Mouse (Mus musculus) heart, embryonic 11.5 days (tissue): Measurements from ENCODE around the gene Cenpb. TPM values are rescaled to one million over a fixed set of nuclear protein-coding genes. Genes with fewer than 3 reads are reported as not detected.
A peak's percentile ranks its signal among the peaks of the same experiment; 100 is the strongest.

Experiments
- ATAC-seq: fragments of 200-750 bp; cut with Nextera tagmentation; replicated peaks from 2 replicates; pipeline ENCODE4 v1.8.0; 2017; ENCODE audit warnings: moderate library complexity; ENCODE audit not compliant: insufficient number of reproducible peaks, low FRiP score, low TSS enrichment
- H3K27ac ChIP-seq: fragments of 300-500 bp; sonication (generic); 2 replicates; pipeline ENCODE4 v1.5.1; 2014; ENCODE audit warnings: mild to moderate bottlenecking, low read depth, low read length
- H3K27me3 ChIP-seq: fragments of 300-500 bp; sonication (generic); 2 replicates; pipeline ENCODE4 v1.6.1; 2014; ENCODE audit warnings: mild to moderate bottlenecking, low read length, mixed read lengths; ENCODE audit not compliant: control insufficient read depth, insufficient read depth
- H3K36me3 ChIP-seq: fragments of 300-500 bp; sonication (generic); 2 replicates; pipeline ENCODE4 v1.6.1; 2014; ENCODE audit warnings: mild to moderate bottlenecking, low read length, moderate library complexity, mixed read lengths; ENCODE audit not compliant: control insufficient read depth, insufficient read depth
- H3K4me1 ChIP-seq: fragments of 300-500 bp; sonication (generic); 2 replicates; pipeline ENCODE4 v1.6.1; 2014; ENCODE audit warnings: low read length; ENCODE audit not compliant: control insufficient read depth, insufficient read depth
- H3K4me2 ChIP-seq: fragments of 300-500 bp; sonication (generic); 2 replicates; pipeline ENCODE4 v1.6.1; 2014; ENCODE audit warnings: mild to moderate bottlenecking, moderate library complexity
- H3K4me3 ChIP-seq: fragments of 300-500 bp; sonication (generic); 2 replicates; pipeline ENCODE4 v1.5.1; 2014; ENCODE audit warnings: low read depth, low read length
- H3K9ac ChIP-seq: fragments of 300-500 bp; sonication (generic); 2 replicates; pipeline ENCODE4 v1.6.1; 2014; ENCODE audit warnings: mild to moderate bottlenecking, low read depth, low read length, moderate library complexity
- H3K9me3 ChIP-seq: fragments of 300-500 bp; sonication (generic); replicated peaks from 2 replicates; pipeline ENCODE4 v1.6.1; 2016; ENCODE audit warnings: low read length; ENCODE audit not compliant: control insufficient read depth
- WGBS: fragments of 180-500 bp; shearing (Covaris S2); extraction: QIAGEN DNeasy Blood & Tissue Kit; methylation state at CpG from one replicate; pipeline ENCODE4 v1.1.7; 2014; ENCODE audit not compliant: insufficient replicate concordance; 5-methylcytosine and 5-hydroxymethylcytosine counted together
- polyA plus RNA-seq: library from polyadenylated mRNA; unstranded; fragments of >200 nt; fragmentation: Nextera tagmentation; extraction: Ambion mirVana; gene quantifications from 2 replicates; pipeline ENCODE4 v1.2.1, GENCODE M21; 2014

The Cenpb gene
- polyA plus RNA-seq, 1 experiment from 2014 or later: 4.1 TPM

DNA sequence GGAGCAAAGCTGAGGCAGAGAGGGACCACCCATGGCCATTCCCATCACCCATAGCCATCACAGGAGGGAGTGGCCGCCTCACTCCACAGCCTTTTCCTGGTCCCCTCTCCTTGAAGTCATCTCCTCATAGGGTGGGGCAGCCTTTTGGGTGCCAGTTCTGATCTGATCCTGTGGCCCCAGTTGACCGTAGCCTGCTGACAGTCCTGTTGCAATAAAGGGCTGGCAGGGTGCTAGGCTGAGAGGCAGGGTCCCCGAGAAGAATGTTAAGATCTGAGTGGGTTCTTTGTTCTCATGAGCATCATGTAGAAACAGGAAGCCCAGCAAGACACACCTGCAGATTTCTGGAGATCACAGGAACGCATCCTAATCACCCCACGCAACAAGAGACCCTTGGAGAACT is 51.7 kb downstream of the Cenpb start:
- H3K9ac ChIP-seq: peak overlapping the region; percentile 85
- WGBS: 71% methylated on average over 5 of the region's 5 CpGs
- peak overlapping the region; percentile 90 for H3K4me2 ChIP-seq
- peaks cover 3% of the 10 kb centered on the region; the same call in 1 of the 2 replicates for H3K27me3 ChIP-seq
- no peak overlapping the region for H3K27ac ChIP-seq
- H3K36me3 ChIP-seq: no peaks in the 10 kb centered on the region
- ATAC-seq: no peak
- peak overlapping the region; percentile 70 for H3K4me3 ChIP-seq
- H3K4me1 ChIP-seq: peaks cover 37% of the 10 kb centered on the region
- no peaks in the 10 kb centered on the region for H3K9me3 ChIP-seq

DNA sequence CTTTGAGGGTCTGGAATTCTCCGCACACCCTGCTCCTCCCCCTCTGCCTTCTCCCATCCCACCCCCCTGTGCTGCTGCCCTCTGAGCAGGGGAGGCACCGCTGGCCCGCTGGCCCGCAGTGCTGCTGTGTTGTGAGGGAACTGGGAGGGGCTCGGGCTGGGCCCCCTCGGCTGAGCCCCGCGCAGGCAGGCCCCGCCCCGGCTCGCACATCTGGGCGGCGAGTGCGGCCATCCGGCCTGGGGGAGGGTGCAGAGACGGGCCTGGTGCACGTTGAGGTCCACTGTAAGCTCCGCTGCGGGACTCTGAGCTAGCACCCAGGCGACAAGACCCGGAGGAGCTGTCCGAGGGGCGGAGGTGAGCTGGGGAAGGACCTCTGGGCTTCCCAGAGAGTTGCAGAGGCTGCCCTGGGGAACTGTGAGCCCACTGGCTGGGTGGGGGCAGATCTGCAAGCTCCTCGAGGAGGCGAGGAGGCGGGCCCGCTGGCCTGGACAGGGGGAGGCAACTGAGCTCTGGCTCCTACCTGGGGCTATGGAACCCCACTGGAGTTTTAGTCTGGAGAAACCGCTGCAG is 52.6 kb downstream of the Cenpb start, which contains the start of gene Hspa12b:
Gene Hspa12b (plus strand): TSS at position 120 of the 570 bp plus-strand sequence.
- Histone ChIP-seq H3K27me3 (peaks cover 3% of the 10 kb centered on the region; the same call in 1 of the 2 replicates), H3K4me1 (peaks cover 34% of the 10 kb centered on the region), H3K9ac (peak within 1 kb of the TSS; percentile 85), H3K36me3 (no peaks in the 10 kb centered on the region), H3K27ac (peak within 1 kb of the TSS; percentile 78), H3K9me3 (no peaks in the 10 kb centered on the region), H3K4me2 (peak within 1 kb of the TSS; percentile 90), H3K4me3 (peak within 1 kb of the TSS; percentile 70)
- 1% methylated on average over 28 of the region's 28 CpGs for WGBS
- peak; percentile 92 for ATAC-seq

DNA sequence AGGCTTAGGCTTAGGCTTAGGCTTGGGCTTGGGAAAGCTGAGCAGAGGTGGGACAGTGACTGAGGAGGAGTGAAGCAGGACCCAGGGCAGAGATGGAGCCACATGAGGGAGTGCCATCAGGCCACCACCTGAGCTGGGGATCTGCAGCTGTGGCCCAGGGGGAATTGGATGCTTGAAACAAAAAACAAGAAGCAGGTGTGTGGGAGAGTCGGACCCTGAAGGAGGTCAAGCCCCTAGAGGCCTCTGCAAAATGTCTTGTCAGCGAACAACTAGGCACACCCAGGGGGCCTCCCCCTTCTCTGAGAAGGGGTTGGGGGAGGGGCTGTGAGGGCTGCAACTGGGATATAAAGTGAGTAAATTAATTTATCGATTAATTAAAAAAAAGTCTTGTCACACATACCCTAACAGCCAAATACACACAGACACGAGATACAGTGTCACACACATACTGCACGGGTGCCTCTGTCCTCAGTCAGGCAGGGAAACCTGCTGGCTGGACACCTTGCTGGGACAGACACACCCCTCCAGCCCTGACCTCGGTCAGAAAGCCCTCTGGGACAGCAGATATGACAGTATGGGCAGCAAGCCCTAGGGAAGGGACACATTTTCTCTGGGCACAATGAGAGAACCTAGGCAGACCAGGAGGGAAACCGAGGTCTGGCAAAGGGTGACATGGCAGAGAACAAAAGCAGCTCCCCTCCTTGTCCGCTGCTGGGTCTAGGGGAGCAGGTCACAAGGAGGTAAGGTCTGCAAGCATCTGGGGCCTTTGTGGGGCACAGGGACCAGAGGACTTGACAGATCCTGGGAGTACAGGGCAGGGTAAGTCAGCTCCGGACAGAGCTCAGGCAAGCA is 53.7 kb downstream of the Cenpb start:
- Histone ChIP-seq H3K9ac (peak overlapping the region; percentile 85), H3K27me3 (peaks cover 3% of the 10 kb centered on the region; the same call in 1 of the 2 replicates), H3K4me2 (peak overlapping the region; percentile 90), H3K27ac (peak overlapping the region; percentile 78), H3K36me3 (no peaks in the 10 kb centered on the region), H3K4me3 (no peak overlapping the region), H3K9me3 (no peaks in the 10 kb centered on the region), H3K4me1 (peaks cover 28% of the 10 kb centered on the region)
- WGBS: 44% methylated on average over 9 of the region's 9 CpGs
- ATAC-seq: no peak

Other genes with a start within 250 kb of the Cenpb start
- gene Gfra4, start 137.0 kb downstream of the Cenpb start, polyA plus RNA-seq: 2.9 and 3.8 TPM in 2 replicates
- gene Adam33, start 116.3 kb downstream of the Cenpb start, polyA plus RNA-seq: 4.1 and 5.7 TPM in 2 replicates
- 0.11 and 0.16 TPM in 2 replicates for gene Siglec1, start 93.3 kb downstream of the Cenpb start, polyA plus RNA-seq
- gene Hspa12b, start 52.8 kb downstream of the Cenpb start, polyA plus RNA-seq: 5.6 and 6.3 TPM in 2 replicates
- not detected in 2 replicates for gene Gm11037, start 46.6 kb downstream of the Cenpb start, polyA plus RNA-seq
- 83.0 and 83.4 TPM in 2 replicates for gene 1700037H04Rik, start 20.0 kb downstream of the Cenpb start, polyA plus RNA-seq
- 41.1 and 41.8 TPM in 2 replicates for gene Cdc25b, start 6.9 kb upstream of the Cenpb start, polyA plus RNA-seq
- gene Spef1, start 7.2 kb upstream of the Cenpb start, polyA plus RNA-seq: 1.2 and 1.7 TPM in 2 replicates
- gene Ap5s1, start 27.0 kb upstream of the Cenpb start, polyA plus RNA-seq: 30.3 and 31.2 TPM in 2 replicates
- gene Mavs, start 54.0 kb upstream of the Cenpb start, polyA plus RNA-seq: 15.2 and 18.5 TPM in 2 replicates
- 31.3 and 33.6 TPM in 2 replicates for gene Pank2, start 82.4 kb upstream of the Cenpb start, polyA plus RNA-seq
- 1.7 and 2.3 TPM in 2 replicates for gene Rnf24, start 172.8 kb upstream of the Cenpb start, polyA plus RNA-seq